In the genomic region with DNA sequence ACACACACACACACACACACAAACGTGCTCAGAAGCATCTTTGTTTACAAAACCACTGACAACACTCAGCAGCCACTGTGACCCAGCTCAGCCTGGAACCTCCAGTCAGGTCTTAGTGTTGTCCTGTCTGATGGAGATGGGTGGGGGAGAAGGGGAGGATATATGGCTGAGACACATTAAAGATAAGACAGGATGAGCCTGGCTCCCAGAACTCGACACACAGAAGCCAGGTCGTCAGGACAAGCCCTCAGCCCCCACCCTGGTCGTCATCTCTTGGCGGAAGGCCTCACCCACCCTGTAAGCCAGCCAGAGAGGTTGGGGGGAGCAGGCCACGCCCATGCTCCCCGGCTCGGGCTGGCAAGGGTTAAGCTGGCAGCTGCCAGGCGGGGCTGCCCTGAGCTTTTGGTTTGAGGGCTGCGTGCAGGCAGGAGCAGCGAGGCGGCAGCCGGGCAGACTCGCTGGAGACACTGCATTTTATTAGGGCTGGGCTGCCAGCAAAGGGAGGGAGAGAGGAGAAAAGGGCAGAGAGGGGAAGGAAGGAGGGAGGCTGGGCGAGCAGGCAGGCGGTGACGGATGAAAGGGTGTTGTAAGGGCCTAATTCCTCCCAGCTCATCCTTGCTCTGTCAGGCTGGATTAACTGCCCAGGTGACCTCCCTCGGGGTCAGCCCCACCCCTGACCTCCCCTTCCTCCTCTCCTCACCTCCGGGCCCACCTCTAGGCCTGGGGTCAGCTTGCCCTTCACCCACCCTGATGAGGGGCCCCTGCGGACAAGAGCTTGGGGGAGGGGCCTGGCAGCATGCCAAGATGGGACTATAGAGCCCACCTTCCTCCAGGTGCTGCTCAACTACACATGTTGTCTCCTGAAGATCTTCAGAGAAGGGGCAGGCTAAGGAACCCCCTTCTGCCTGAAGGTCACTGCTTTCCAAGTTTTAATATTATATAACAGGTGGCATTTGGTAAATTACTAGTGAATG, we compare ENCODE assay signal across 8 mouse cellular contexts. TPM values are rescaled to one million over a fixed set of nuclear protein-coding genes. Genes with fewer than 3 reads are reported as not detected.
A peak's percentile ranks its signal among the peaks of the same experiment; 100 is the strongest.
DNase-seq lines count a peak whose midpoint lies in the region; ATAC-seq and TF ChIP-seq lines count a peak whose summit lies in the region.

No protein-coding gene starts in this region.

- no peak overlapping the region for H3K27ac ChIP-seq in embryonic facial prominence, embryonic 11.5 days (replicated peaks; ENCODE audit: low read depth, low read length)
- H3K27ac ChIP-seq in hindbrain, postnatal 0 days = no peak overlapping the region

- H3K9ac ChIP-seq in embryonic facial prominence, embryonic 11.5 days (replicated peaks; ENCODE audit: low read length) = no peak overlapping the region; the same call in 1 of the 2 replicates
- no peak overlapping the region for H3K9ac ChIP-seq in hindbrain, postnatal 0 days (replicated peaks; ENCODE audit: low read length)

- peaks cover 27% of the 10 kb centered on the region for H3K27me3 ChIP-seq in embryonic facial prominence, embryonic 11.5 days (ENCODE audit: control insufficient read depth, insufficient read depth, low read length)
- peaks cover 31% of the 10 kb centered on the region for H3K27me3 ChIP-seq in hindbrain, postnatal 0 days (ENCODE audit: insufficient read depth, low read length)

- under 1% methylated on average over 19 of the region's 20 CpGs for WGBS in embryonic facial prominence, embryonic 11.5 days
- 2% methylated on average over 17 of the region's 20 CpGs for WGBS in hindbrain, postnatal 0 days

- peak; percentile 41 for ATAC-seq in embryonic facial prominence, embryonic 11.5 days (replicated peaks; ENCODE audit: insufficient number of reproducible peaks, low FRiP score, low TSS enrichment, low read depth)
- ATAC-seq in hindbrain, postnatal 0 days = peak; percentile 69
- ATAC-seq in frontal cortex, adult (ENCODE audit: low TSS enrichment) = no peak

- peak overlapping the region; percentile 17 for H3K4me2 ChIP-seq in embryonic facial prominence, embryonic 11.5 days (ENCODE audit: low read depth, low read length)
- H3K4me2 ChIP-seq in hindbrain, postnatal 0 days (ENCODE audit: low read depth, low read length) = peak overlapping the region; percentile 43

- H3K9me3 ChIP-seq in embryonic facial prominence, embryonic 11.5 days (replicated peaks; ENCODE audit: control insufficient read depth, low read length) = no peaks in the 10 kb centered on the region
- H3K9me3 ChIP-seq in hindbrain, postnatal 0 days (ENCODE audit: low read length) = no peaks in the 10 kb centered on the region

- H3K4me3 ChIP-seq in embryonic facial prominence, embryonic 11.5 days (ENCODE audit: low read depth, low read length) = no peak overlapping the region
- no peak overlapping the region for H3K4me3 ChIP-seq in hindbrain, postnatal 0 days (ENCODE audit: low read length)

- peak; percentile 64 for DNase-seq in lung, postnatal 10 days
- DNase-seq in lung, adult 18-20 months = no peak
- DNase-seq in embryonic facial prominence, embryonic 11.5 days (ENCODE audit: low spot score) = peak; percentile 63
- DNase-seq in hindbrain, postnatal 0 days (ENCODE audit: low spot score) = peak; percentile 75
- peak; percentile 20 for DNase-seq in neural tube, embryonic 10.5 days (ENCODE audit: extremely low spot score, low spot score)
- DNase-seq in frontal cortex, postnatal 10 days (ENCODE audit: low spot score in 2 of 2) = no peak
- DNase-seq in yolk sac, embryonic 10.5 days (ENCODE audit: low spot score) = no peak

- H3K4me1 ChIP-seq in embryonic facial prominence, embryonic 11.5 days (ENCODE audit: control insufficient read depth, insufficient read depth, low read length) = peaks cover 5% of the 10 kb centered on the region; the same call in 1 of the 2 replicates
- H3K4me1 ChIP-seq in hindbrain, postnatal 0 days (ENCODE audit: insufficient read depth, low read length) = peaks cover 7% of the 10 kb centered on the region; the same call in 1 of the 2 replicates

- no peak for TF ChIP-seq CTCF in hindbrain, postnatal 0 days (IDR thresholded peaks at IDR 0.05; ENCODE audit: low read depth)

- H3K36me3 ChIP-seq in embryonic facial prominence, embryonic 11.5 days (replicated peaks; ENCODE audit: control insufficient read depth, insufficient read depth, low read depth, low read length) = no peaks in the 10 kb centered on the region
- H3K36me3 ChIP-seq in hindbrain, postnatal 0 days (ENCODE audit: insufficient read depth, low read length) = no peaks in the 10 kb centered on the region

RNA-seq across cellular contexts. Expression of gene Dlx3, which starts 6.6 kb away (rescaled TPM):
- 15.9 and 21.7 TPM in 2 replicates for polyA plus RNA-seq in embryonic facial prominence, embryonic 11.5 days (2014; fragmentation: Nextera tagmentation; extraction: Ambion mirVana)
- total RNA-seq in hindbrain, postnatal 0 days (2014; rRNA removed) = 0.18 and 0.37 TPM in 2 replicates
- polyA plus RNA-seq in hindbrain, postnatal 0 days (2015; fragmentation: Nextera tagmentation; extraction: Ambion mirVana) = 0.23 and 0.28 TPM in 2 replicates

RNA-seq across cellular contexts. Expression of gene Dlx4, which starts 19.5 kb away (rescaled TPM):
- polyA plus RNA-seq in embryonic facial prominence, embryonic 11.5 days (2014; fragmentation: Nextera tagmentation; extraction: Ambion mirVana) = 3.0 and 3.6 TPM in 2 replicates
- total RNA-seq in hindbrain, postnatal 0 days (2014; rRNA removed) = 0.52 and 0.68 TPM in 2 replicates
- polyA plus RNA-seq in hindbrain, postnatal 0 days (2015; fragmentation: Nextera tagmentation; extraction: Ambion mirVana) = 0.29 and 0.43 TPM in 2 replicates

RNA-seq across cellular contexts. Expression of gene Itga3, which starts 50.0 kb away (rescaled TPM):
- polyA plus RNA-seq in embryonic facial prominence, embryonic 11.5 days (2014; fragmentation: Nextera tagmentation; extraction: Ambion mirVana) = 5.1 and 6.6 TPM in 2 replicates
- total RNA-seq in hindbrain, postnatal 0 days (2014; rRNA removed) = 55.4 and 68.8 TPM in 2 replicates
- 13.2 and 14.4 TPM in 2 replicates for polyA plus RNA-seq in hindbrain, postnatal 0 days (2015; fragmentation: Nextera tagmentation; extraction: Ambion mirVana)

Comparison
In these comparisons a context has a peak if more than half of its experiments do, and no peak if none do; other contexts are left out.
1. DNase-seq: peak in lung, postnatal 10 days (single experiment), embryonic facial prominence, embryonic 11.5 days (single experiment), hindbrain, postnatal 0 days (single experiment) and neural tube, embryonic 10.5 days (single experiment); none in lung, adult 18-20 months (0 of 2), frontal cortex, postnatal 10 days (0 of 2) and yolk sac, embryonic 10.5 days (single experiment).
2. RNA of gene Dlx3, which starts 6.6 kb away (polyA plus RNA-seq): 15.9 to 21.7 TPM in embryonic facial prominence, embryonic 11.5 days; 0.23 to 0.28 TPM in hindbrain, postnatal 0 days; every median in the first group is over 10 times any median in the second.